Mouse (Mus musculus) forebrain, embryonic 12.5 days (tissue): Measurements from ENCODE around the gene Spem1. TPM values are rescaled to one million over a fixed set of nuclear protein-coding genes. Genes with fewer than 3 reads are reported as not detected.

Source experiments
- polyA plus RNA-seq: library from polyadenylated mRNA; unstranded; fragments of >200 nt; fragmentation: Nextera tagmentation; extraction: Ambion mirVana; gene quantifications from 2 replicates; pipeline ENCODE4 v1.2.1, GENCODE M21; 2016

Gene Spem1
- polyA plus RNA-seq, 1 experiment from 2014 or later: 0.24 TPM

Other genes starting within 250 kb of the Spem1 start
- gene Wrap53, start 241.9 kb downstream of the Spem1 start, polyA plus RNA-seq: 33.0 and 36.0 TPM in 2 replicates
- 120 and 124 TPM in 2 replicates for gene Trp53, start 241.8 kb downstream of the Spem1 start, polyA plus RNA-seq
- gene Atp1b2, start 216.2 kb downstream of the Spem1 start, polyA plus RNA-seq: 11.9 and 12.6 TPM in 2 replicates
- not detected in 2 replicates for gene Shbg, start 204.3 kb downstream of the Spem1 start, polyA plus RNA-seq
- 15.8 and 21.5 TPM in 2 replicates for gene Sat2, start 200.2 kb downstream of the Spem1 start, polyA plus RNA-seq
- 46.0 and 48.9 TPM in 2 replicates for gene Fxr2, start 189.2 kb downstream of the Spem1 start, polyA plus RNA-seq
- not detected in 2 replicates for gene Sox15, start 166.9 kb downstream of the Spem1 start, polyA plus RNA-seq
- gene Mpdu1, start 159.5 kb downstream of the Spem1 start, polyA plus RNA-seq: 74.7 and 80.9 TPM in 2 replicates
- gene Cd68, start 156.0 kb downstream of the Spem1 start, polyA plus RNA-seq: 5.5 TPM in 2 replicates
- 694 and 751 TPM in 2 replicates for gene Eif4a1, start 149.8 kb downstream of the Spem1 start, polyA plus RNA-seq
- 106 and 119 TPM in 2 replicates for gene Senp3, start 140.1 kb downstream of the Spem1 start, polyA plus RNA-seq
- gene Tnfsf13, start 136.4 kb downstream of the Spem1 start, polyA plus RNA-seq: 0.26 TPM in 1 of 2 replicates, not detected in the other
- 1.3 and 1.6 TPM in 2 replicates for gene Tnfsf12, start 126.3 kb downstream of the Spem1 start, polyA plus RNA-seq
- 0.51 and 0.84 TPM in 2 replicates for gene Tnfsfm13, start 126.1 kb downstream of the Spem1 start, polyA plus RNA-seq
- gene Polr2a, start 63.5 kb downstream of the Spem1 start, polyA plus RNA-seq: 31.3 and 35.4 TPM in 2 replicates
- gene Slc35g3, start 60.2 kb downstream of the Spem1 start, polyA plus RNA-seq: 0.13 and 0.33 TPM in 2 replicates
- gene Zbtb4, start 56.3 kb downstream of the Spem1 start, polyA plus RNA-seq: 1.3 and 1.5 TPM in 2 replicates
- 1.2 and 1.8 TPM in 2 replicates for gene Chrnb1, start 26.2 kb downstream of the Spem1 start, polyA plus RNA-seq
- gene Fgf11, start 20.3 kb downstream of the Spem1 start, polyA plus RNA-seq: 2.6 and 3.2 TPM in 2 replicates
- 0.76 and 1.3 TPM in 2 replicates for gene Tmem102, start 16.6 kb downstream of the Spem1 start, polyA plus RNA-seq
- not detected in 2 replicates for gene Gm39566, start 6.9 kb downstream of the Spem1 start, polyA plus RNA-seq
- gene Spem2, start 3.7 kb downstream of the Spem1 start, polyA plus RNA-seq: not detected in 2 replicates
- 13.3 and 14.0 TPM in 2 replicates for gene Nlgn2, start 15.6 kb upstream of the Spem1 start, polyA plus RNA-seq
- gene Tmem256, start 16.3 kb upstream of the Spem1 start, polyA plus RNA-seq: 285 and 294 TPM in 2 replicates
- gene Plscr3, start 24.2 kb upstream of the Spem1 start, polyA plus RNA-seq: 55.1 and 56.3 TPM in 2 replicates
- 0.14 and 0.60 TPM in 2 replicates for gene Tnk1, start 36.5 kb upstream of the Spem1 start, polyA plus RNA-seq
- not detected in 2 replicates for gene Tmem95, start 55.8 kb upstream of the Spem1 start, polyA plus RNA-seq
- gene Kctd11, start 59.2 kb upstream of the Spem1 start, polyA plus RNA-seq: 1.7 and 2.5 TPM in 2 replicates
- 0.47 and 0.83 TPM in 2 replicates for gene Acap1, start 73.4 kb upstream of the Spem1 start, polyA plus RNA-seq
- gene 2810408A11Rik, start 78.8 kb upstream of the Spem1 start, polyA plus RNA-seq: 22.4 TPM in 2 replicates
- 18.9 and 19.3 TPM in 2 replicates for gene Neurl4, start 78.9 kb upstream of the Spem1 start, polyA plus RNA-seq
- 95.8 and 99.1 TPM in 2 replicates for gene Gps2, start 91.7 kb upstream of the Spem1 start, polyA plus RNA-seq
- 1,678 TPM in 2 replicates for gene Eif5a, start 99.8 kb upstream of the Spem1 start, polyA plus RNA-seq
- gene Ybx2, start 113.6 kb upstream of the Spem1 start, polyA plus RNA-seq: 7.4 and 8.9 TPM in 2 replicates
- gene Slc2a4, start 126.0 kb upstream of the Spem1 start, polyA plus RNA-seq: 13.3 and 15.3 TPM in 2 replicates
- gene Cldn7, start 142.6 kb upstream of the Spem1 start, polyA plus RNA-seq: 5.7 and 7.0 TPM in 2 replicates
- 19.9 and 20.7 TPM in 2 replicates for gene Ctdnep1, start 159.0 kb upstream of the Spem1 start, polyA plus RNA-seq
- gene Elp5, start 160.3 kb upstream of the Spem1 start, polyA plus RNA-seq: 129 and 141 TPM in 2 replicates
- 527 and 539 TPM in 2 replicates for gene Gabarap, start 169.0 kb upstream of the Spem1 start, polyA plus RNA-seq
- 91.3 and 99.1 TPM in 2 replicates for gene Phf23, start 173.6 kb upstream of the Spem1 start, polyA plus RNA-seq
- gene Dvl2, start 178.4 kb upstream of the Spem1 start, polyA plus RNA-seq: 45.2 and 46.6 TPM in 2 replicates
- gene Acadvl, start 193.2 kb upstream of the Spem1 start, polyA plus RNA-seq: 43.5 and 48.4 TPM in 2 replicates
- 20.3 and 24.9 TPM in 2 replicates for gene Dlg4, start 194.8 kb upstream of the Spem1 start, polyA plus RNA-seq
- 0.63 and 0.75 TPM in 2 replicates for gene Asgr1, start 231.9 kb upstream of the Spem1 start, polyA plus RNA-seq